Mouse (Mus musculus) liver, adult (tissue): Measurements from ENCODE around the gene Klf12.

Experiments
- GATA4 ChIP-seq: IDR thresholded peaks from 2 replicates; pipeline ENCODE4 v1.6.1; 2014; ENCODE audit warnings: mild to moderate bottlenecking, low read length; ENCODE audit not compliant: insufficient replicate concordance

Gene Klf12

GRCm38 (mm10) chr14:100284119-100284860 is at the start of gene Klf12:
Gene Klf12, minus strand, starts transcription at chr14:100284679.
- TF ChIP-seq GATA4: no peak; the same call in 1 of the 2 replicates

GRCm38 (mm10) chr14:100333369-100333768 is 48.9 kb upstream of the Klf12 start:
- TF ChIP-seq GATA4: no peak

DNA sequence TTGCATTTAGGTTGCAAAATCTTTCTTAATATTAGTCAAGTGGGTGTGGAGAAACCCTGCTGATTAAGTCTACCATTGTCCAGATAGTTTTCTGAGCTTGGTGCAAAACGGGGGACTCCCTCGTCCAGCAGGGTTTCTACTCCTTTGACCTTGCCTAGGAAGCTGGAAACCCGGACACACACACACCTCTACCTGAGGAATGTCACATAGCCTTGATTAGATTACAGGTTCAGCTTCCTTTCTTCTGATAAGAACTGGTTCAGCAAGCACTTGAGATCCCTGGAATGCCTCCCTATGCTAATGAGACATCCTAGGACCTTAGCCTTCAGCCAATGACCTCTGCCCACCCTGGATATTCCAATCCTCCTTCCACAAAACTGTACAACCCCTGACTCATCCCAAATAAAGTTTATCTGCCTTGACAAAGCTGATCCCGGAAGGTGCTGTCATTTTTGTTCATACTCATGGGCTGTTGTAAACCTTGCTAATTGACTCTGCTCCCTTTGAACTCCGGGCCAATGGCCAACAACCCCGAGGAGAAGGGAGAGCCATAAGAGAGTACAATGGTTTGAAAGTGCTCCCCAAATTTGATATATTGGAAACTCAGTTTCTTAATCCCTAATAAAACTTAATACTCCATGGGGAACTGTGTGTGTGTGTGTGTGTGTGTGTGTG is 44.3 kb upstream of the Klf12 start:
- no peak for TF ChIP-seq GATA4

DNA sequence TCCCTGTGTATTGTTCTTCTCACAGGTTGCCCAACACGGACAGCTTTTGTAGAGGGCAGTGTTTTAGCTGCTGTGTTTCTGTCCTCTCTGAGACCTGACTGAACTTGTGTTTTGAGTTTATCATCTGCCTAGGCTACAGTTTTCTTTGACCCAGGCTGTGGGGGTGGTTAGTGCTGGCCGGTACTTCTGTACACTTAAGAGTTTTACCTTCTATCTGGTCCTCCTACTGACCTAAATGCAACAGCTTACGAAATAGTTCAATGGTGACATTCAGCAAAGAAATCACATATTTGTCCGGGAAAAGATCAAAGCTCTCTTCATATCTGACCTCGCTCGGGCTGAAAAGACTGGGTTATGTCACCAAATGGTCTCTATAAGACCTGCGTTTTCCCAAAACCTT is 39.8 kb upstream of the Klf12 start:
- peak; percentile 54; the same call in 1 of the 2 replicates for TF ChIP-seq GATA4

GRCm38 (mm10) chr14:100322012-100322411 is 37.5 kb upstream of the Klf12 start:
- TF ChIP-seq GATA4: no peak

GRCm38 (mm10) chr14:100316780-100317179 is 32.3 kb upstream of the Klf12 start:
- no peak for TF ChIP-seq GATA4

- TF ChIP-seq GATA4: no peak
Observed at GRCm38 (mm10) chr14:100314099-100314498, 29.6 kb upstream of the Klf12 start.

DNA sequence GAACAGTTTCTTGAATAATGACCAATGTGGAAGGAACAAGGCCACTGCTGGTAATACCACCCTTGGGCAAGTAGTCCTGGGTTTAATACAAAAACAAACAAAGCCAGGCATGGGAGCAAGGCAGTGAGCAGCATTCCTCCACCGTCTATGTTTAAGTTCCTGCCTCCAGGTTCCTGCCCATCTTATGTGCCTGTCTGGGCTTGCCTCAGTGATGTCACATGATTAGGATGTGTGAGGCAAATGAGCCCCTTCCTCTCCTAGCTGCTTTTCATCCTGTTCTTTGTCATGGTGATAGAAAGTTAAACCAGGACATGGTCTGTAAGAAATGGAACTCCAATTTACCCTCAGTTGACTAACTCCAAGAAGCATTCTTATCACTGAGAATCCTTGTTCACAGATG is 16.4 kb upstream of the Klf12 start:
- no peak for TF ChIP-seq GATA4

DNA sequence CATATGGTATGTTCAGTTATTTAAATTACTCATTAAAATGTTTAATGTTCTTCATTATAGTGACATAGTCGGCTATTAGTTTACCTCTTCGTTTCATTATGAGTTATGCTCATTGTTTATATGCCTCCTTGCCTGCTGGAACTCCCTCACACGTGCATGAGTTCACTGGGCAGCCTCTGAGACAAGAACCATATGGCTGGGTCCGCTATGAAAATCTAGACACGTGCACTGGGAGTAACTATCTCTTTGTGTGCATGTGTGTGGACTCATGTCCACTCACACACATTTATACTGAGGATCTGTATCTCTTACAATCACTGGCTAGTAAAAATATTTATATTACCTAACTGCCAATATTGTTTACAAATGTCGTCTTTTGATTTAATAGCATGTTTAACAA is 14.4 kb upstream of the Klf12 start:
- no peak for TF ChIP-seq GATA4

GRCm38 (mm10) chr14:100286586-100287241 is 2.2 kb upstream of the Klf12 start:
- no peak for TF ChIP-seq GATA4

GRCm38 (mm10) chr14:100285656-100286585 is 1.4 kb upstream of the Klf12 start:
- 0 out of 2 replicates have a peak, but pooled peaks have one; percentile 3 for TF ChIP-seq GATA4

DNA sequence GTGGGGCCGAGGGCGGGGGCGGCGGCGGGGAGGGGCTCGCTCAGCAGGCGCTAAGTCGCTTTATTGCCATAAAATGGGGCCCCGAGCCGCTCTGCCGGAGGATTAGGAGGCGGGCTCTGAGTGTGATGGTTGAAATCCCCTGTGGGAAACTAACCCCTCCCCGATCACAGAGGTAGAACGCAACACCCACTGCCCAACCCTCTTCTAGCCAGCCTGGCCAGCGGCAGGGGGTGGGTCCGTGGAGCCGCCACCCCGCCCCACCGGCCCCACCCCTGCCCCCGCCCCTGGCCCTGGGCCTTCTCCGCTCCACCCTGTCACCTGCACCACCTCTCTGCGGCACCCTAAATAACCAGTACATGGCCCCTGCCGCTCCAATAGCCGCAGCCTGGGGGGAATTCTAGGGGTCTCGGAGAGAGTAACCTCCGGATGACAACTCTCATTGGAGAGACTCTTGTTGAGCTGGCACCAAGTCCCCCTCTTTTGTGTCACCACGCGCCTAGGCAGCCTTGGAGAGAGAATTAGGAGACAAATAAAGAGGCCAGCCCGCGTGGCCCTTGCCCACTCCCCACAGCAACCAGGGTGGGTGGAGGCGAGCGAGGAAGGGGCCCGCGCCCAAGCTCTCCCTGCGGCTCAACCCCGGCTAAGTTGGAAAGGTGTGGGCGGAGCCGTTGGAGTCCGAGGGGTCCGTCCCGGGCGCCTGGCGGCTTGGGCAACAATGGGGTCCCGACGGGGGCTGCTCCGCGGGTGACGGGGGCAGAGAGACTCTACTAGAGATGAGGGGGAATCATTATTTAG is 579 bp upstream of the Klf12 start:
- no peak; the same call in 1 of the 2 replicates for TF ChIP-seq GATA4

DNA sequence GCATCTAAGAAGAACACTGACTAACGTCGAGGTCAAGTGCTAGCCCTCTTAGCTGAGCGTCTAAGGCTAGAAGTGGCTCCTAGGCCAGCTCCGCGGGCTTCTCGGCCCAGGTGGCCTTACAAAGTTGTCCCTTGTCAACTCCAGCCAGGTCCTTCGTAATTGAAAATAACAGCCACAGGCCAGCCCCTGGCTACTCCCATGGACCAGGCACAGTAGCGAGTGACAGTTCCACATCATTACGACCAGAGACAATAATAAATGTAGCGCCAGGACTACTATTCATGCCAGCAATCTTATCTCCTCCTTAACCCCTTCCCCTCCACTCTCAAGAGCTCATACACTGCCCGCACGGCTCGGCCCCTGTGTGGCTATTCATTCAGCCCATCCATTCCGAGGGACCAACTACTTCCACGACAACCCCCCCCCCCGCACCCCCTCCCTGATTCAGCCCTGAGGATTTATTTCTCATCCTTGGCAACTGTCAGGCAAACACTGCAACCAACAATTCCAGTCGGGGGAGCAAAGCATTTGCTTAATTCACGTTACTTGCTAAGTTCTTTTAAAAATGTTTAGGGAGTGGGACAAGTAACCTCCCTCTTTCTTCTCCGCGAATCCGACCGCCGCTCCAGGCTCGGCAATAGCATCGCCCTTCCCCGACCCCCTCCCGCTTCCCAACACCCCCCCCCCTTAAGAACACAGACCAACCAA is 914 bp downstream of the Klf12 start:
- peak; percentile 50; the same call in 1 of the 2 replicates for TF ChIP-seq GATA4
